21 mouse cellular contexts compared by ENCODE assay signal in the genomic region with DNA sequence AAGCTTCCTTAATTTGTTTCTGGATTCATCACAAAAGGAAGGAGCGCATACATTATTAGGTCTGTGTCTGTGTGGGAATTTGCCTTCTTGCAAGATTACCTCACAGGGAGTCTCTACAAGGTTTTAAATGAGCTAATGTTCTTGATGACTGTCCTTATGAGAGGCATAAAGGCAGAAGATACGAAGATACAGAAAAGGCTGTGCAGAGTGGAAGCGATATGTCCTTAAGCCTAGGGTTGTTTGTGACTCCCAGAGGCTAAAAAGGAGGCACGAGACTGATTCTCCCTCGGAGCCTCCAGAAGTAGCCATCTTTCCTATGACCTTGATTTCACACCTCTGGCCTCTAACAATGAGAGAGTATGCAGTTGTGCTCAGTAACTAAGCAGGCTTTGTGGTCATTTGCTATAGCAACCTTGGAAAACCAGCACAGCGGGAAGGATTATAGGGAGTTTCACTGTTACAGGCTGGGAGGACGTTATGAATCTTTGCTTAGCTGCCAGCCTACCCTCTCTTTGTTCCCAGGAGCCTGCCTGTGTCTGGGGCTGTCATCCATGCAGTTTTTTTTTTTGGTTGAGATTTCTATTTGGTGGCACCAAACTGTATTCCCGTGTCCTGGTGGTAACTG.
DNase-seq lines count a peak whose midpoint lies in the region; ATAC-seq and TF ChIP-seq lines count a peak whose summit lies in the region.
"Had no signal": no experiment of that assay in that cellular context is flagged by ENCODE, and none has a peak within 500 bp of the region (broad histone marks: within the 10 kb centered on the region; RNA-seq: fewer than 3 reads in every experiment).

No protein-coding gene starts in this region.

- H3K4me1 ChIP-seq in intestine, embryonic 14.5 days (replicated peaks; ENCODE audit: control insufficient read depth, insufficient read depth, low read length), result peaks cover 31% of the 10 kb centered on the region
- 0 out of 2 replicates have a peak, but pooled peaks cover 8% of the 10 kb centered on the region for H3K4me1 ChIP-seq in intestine, embryonic 15.5 days (replicated peaks)
- H3K4me1 ChIP-seq in midbrain, embryonic 14.5 days (ENCODE audit: control insufficient read depth, insufficient read depth, low read length), result peaks cover 8% of the 10 kb centered on the region; the same call in 1 of the 2 replicates

- peak overlapping the region; percentile 48; the same call in 1 of the 2 replicates for H3K27ac ChIP-seq in intestine, embryonic 14.5 days (ENCODE audit: low read depth)
- H3K27ac ChIP-seq in intestine, embryonic 15.5 days, result no peak overlapping the region
- no peak overlapping the region for H3K27ac ChIP-seq in midbrain, embryonic 14.5 days (replicated peaks; ENCODE audit: low read depth, low read length)
- H3K27ac ChIP-seq: embryonic facial prominence, embryonic 13.5 days; heart, embryonic 15.5 days; stomach, embryonic 15.5 days had no signal

- WGBS in intestine, embryonic 14.5 days, result 72% methylated on average over 8 of the region's 8 CpGs
- WGBS in intestine, embryonic 15.5 days, result 76% methylated on average over 8 of the region's 8 CpGs
- 29% methylated on average over 8 of the region's 8 CpGs for WGBS in midbrain, embryonic 14.5 days

- in situ Hi-C loops in Patski (cut with MboI; ENCODE audit: low pct_unique_long_range_greater_than_20kb), result no loop called here

- no peak overlapping the region for H3K4me3 ChIP-seq in intestine, embryonic 14.5 days (ENCODE audit: low read depth, low read length)
- no peak overlapping the region for H3K4me3 ChIP-seq in intestine, embryonic 15.5 days (replicated peaks)
- H3K4me3 ChIP-seq in midbrain, embryonic 14.5 days (replicated peaks; ENCODE audit: low read depth, low read length), result no peak overlapping the region
- H3K4me3 ChIP-seq: embryonic facial prominence, embryonic 13.5 days; heart, embryonic 15.5 days; stomach, embryonic 15.5 days had no signal

- H3K9ac ChIP-seq in intestine, embryonic 14.5 days (ENCODE audit: low read length), result no peak overlapping the region
- H3K9ac ChIP-seq in intestine, embryonic 15.5 days, result no peak overlapping the region
- H3K9ac ChIP-seq in midbrain, embryonic 14.5 days (replicated peaks; ENCODE audit: low read length), result no peak overlapping the region
- H3K9ac ChIP-seq: embryonic facial prominence, embryonic 13.5 days; forebrain, postnatal 0 days; heart, embryonic 15.5 days; stomach, embryonic 15.5 days had no signal

- no peak for TF ChIP-seq POLR2A in brain, embryonic 14.5 days (IDR thresholded peaks at IDR 0.05; ENCODE audit: borderline replicate concordance, extremely low read depth, insufficient read depth, insufficient read length, poor library complexity, severe bottlenecking)

- H3K36me3 ChIP-seq in intestine, embryonic 14.5 days (ENCODE audit: control insufficient read depth, insufficient read depth, low read length), result no peaks in the 10 kb centered on the region
- no peaks in the 10 kb centered on the region for H3K36me3 ChIP-seq in intestine, embryonic 15.5 days
- no peaks in the 10 kb centered on the region for H3K36me3 ChIP-seq in midbrain, embryonic 14.5 days (ENCODE audit: control insufficient read depth, insufficient read depth, low read length)
- H3K36me3 ChIP-seq: embryonic facial prominence, embryonic 13.5 days; heart, embryonic 15.5 days; stomach, embryonic 15.5 days had no signal

- POLR2A ChIA-PET in Patski (lab: Charles Lee), result interaction anchor here (0.7 kb wide), 1 partner anchor 224 kb away, joined by 3 read pairs; no protein-coding TSS in a partner anchor

- TF ChIP-seq CTCF in Patski (IDR thresholded peaks at IDR 0.05), result no peak
- TF ChIP-seq CTCF in brain, embryonic 14.5 days (IDR thresholded peaks at IDR 0.05; ENCODE audit: borderline replicate concordance, extremely low read depth, insufficient read depth, insufficient read length), result no peak

- no peak overlapping the region; the same call in 1 of the 2 replicates for H3K4me2 ChIP-seq in intestine, embryonic 14.5 days (ENCODE audit: low read length)
- no peak overlapping the region for H3K4me2 ChIP-seq in intestine, embryonic 15.5 days (replicated peaks)
- no peak overlapping the region for H3K4me2 ChIP-seq in midbrain, embryonic 14.5 days (ENCODE audit: low read length)
- H3K4me2 ChIP-seq: embryonic facial prominence, embryonic 13.5 days; heart, embryonic 15.5 days; stomach, embryonic 15.5 days had no signal

- no peaks in the 10 kb centered on the region for H3K27me3 ChIP-seq in intestine, embryonic 14.5 days (replicated peaks; ENCODE audit: control insufficient read depth, insufficient read depth, low read length)
- H3K27me3 ChIP-seq in intestine, embryonic 15.5 days (replicated peaks), result no peaks in the 10 kb centered on the region
- no peaks in the 10 kb centered on the region for H3K27me3 ChIP-seq in Patski
- H3K27me3 ChIP-seq in midbrain, embryonic 14.5 days (ENCODE audit: control insufficient read depth, insufficient read depth, low read length), result no peaks in the 10 kb centered on the region
- H3K27me3 ChIP-seq: embryonic facial prominence, embryonic 13.5 days; heart, embryonic 15.5 days; stomach, embryonic 15.5 days had no signal

- CTCF ChIA-PET in Patski (lab: Charles Lee), result interaction anchor here (1.1 kb wide), 1 partner anchor 46 kb away, joined by 4 read pairs; no protein-coding TSS in a partner anchor

- ATAC-seq in intestine, embryonic 14.5 days (replicated peaks; ENCODE audit: low FRiP score, low TSS enrichment, low read depth), result no peak
- ATAC-seq in intestine, embryonic 15.5 days, result no peak
- peak; percentile 67 for ATAC-seq in Patski
- ATAC-seq in midbrain, embryonic 14.5 days (ENCODE audit: low FRiP score, low TSS enrichment), result no peak
- ATAC-seq in CD4-positive, CD25-positive, alpha-beta regulatory T cell, adult 4 months, result no peak
- ATAC-seq: forebrain, postnatal 0 days had no signal

- DNase-seq in intestine, embryonic 14.5 days (ENCODE audit: low spot score), result no peak
- no peak for DNase-seq in Patski (ENCODE audit: low read depth, low spot score)
- peak; percentile 50 for DNase-seq in brain, embryonic 14.5 days (ENCODE audit: low read depth)
- peak; percentile 47 for DNase-seq in midbrain, embryonic 14.5 days
- no peak for DNase-seq in layer of hippocampus, adult 9-11 months
- DNase-seq in lung, postnatal 14 days, result no peak
- DNase-seq: adrenal gland, postnatal 10 days; cerebellum, adult 2 months; forebrain, postnatal 0 days; gastrocnemius, postnatal 36 days; kidney, adult 9 months; kidney, postnatal 4 days; lung, adult 18-20 months; lung, postnatal 36 days; right cerebral cortex, postnatal 14 days; thymus, adult 2 months had no signal

- no peaks in the 10 kb centered on the region for H3K9me3 ChIP-seq in intestine, embryonic 14.5 days (ENCODE audit: control insufficient read depth, low read length)
- H3K9me3 ChIP-seq in intestine, embryonic 15.5 days, result no peaks in the 10 kb centered on the region
- no peaks in the 10 kb centered on the region for H3K9me3 ChIP-seq in midbrain, embryonic 14.5 days (ENCODE audit: control insufficient read depth, low read length)
- H3K9me3 ChIP-seq: embryonic facial prominence, embryonic 13.5 days; heart, embryonic 15.5 days; stomach, embryonic 15.5 days had no signal

Comparison
In these comparisons a context has a peak if more than half of its experiments do, and no peak if none do; other contexts are left out.
1. DNase-seq: peak in brain, embryonic 14.5 days (single experiment) and midbrain, embryonic 14.5 days (single experiment); none in intestine, embryonic 14.5 days (single experiment), Patski (single experiment), layer of hippocampus, adult 9-11 months (single experiment) and lung, postnatal 14 days (single experiment).